Mouse (Mus musculus) midbrain, embryonic 13.5 days (tissue): ENCODE results near the gene Nhsl1. TPM values are rescaled to one million over a fixed set of nuclear protein-coding genes. Genes with fewer than 3 reads are reported as not detected.

ENCODE experiments used
- ATAC-seq: fragments of 200-750 bp; cut with Nextera tagmentation; 2 replicates; pipeline ENCODE4 v1.8.0; 2017; ENCODE audit warnings: mild to moderate bottlenecking, moderate TSS enrichment, moderate library complexity
- H3K27ac ChIP-seq: fragments of 300-500 bp; sonication (generic); 2 replicates; pipeline ENCODE4 v1.5.1; 2015; ENCODE audit warnings: inconsistent platforms, mild to moderate bottlenecking, moderate library complexity
- H3K27me3 ChIP-seq: fragments of 300-500 bp; sonication (generic); 2 replicates; pipeline ENCODE4 v1.6.1; 2015; ENCODE audit warnings: mild to moderate bottlenecking, inconsistent platforms
- H3K36me3 ChIP-seq: fragments of 300-500 bp; sonication (generic); 2 replicates; pipeline ENCODE4 v1.6.1; 2015; ENCODE audit warnings: mild to moderate bottlenecking, inconsistent platforms
- H3K4me1 ChIP-seq: fragments of 300-500 bp; sonication (generic); replicated peaks from 2 replicates; pipeline ENCODE4 v1.6.1; 2015; ENCODE audit warnings: inconsistent platforms
- H3K4me2 ChIP-seq: fragments of 300-500 bp; sonication (generic); replicated peaks from 2 replicates; pipeline ENCODE4 v1.6.1; 2015; ENCODE audit warnings: moderate library complexity, mild to moderate bottlenecking, inconsistent platforms
- H3K4me3 ChIP-seq: fragments of 300-500 bp; sonication (generic); replicated peaks from 2 replicates; pipeline ENCODE4 v1.5.1; 2015; ENCODE audit warnings: mild to moderate bottlenecking, inconsistent platforms
- H3K9ac ChIP-seq: fragments of 300-500 bp; sonication (generic); replicated peaks from 2 replicates; pipeline ENCODE4 v1.6.1; 2015; ENCODE audit warnings: mild to moderate bottlenecking, inconsistent platforms
- H3K9me3 ChIP-seq: fragments of 300-500 bp; sonication (generic); 2 replicates; pipeline ENCODE4 v1.6.1; 2016; ENCODE audit warnings: mild to moderate bottlenecking, inconsistent platforms
- WGBS: fragments of 180-500 bp; shearing (Covaris S2); methylation state at CpG from one replicate; pipeline ENCODE4 v1.1.7; 2015; 5-methylcytosine and 5-hydroxymethylcytosine counted together
- polyA plus RNA-seq: library from polyadenylated mRNA; unstranded; fragments of >200 nt; fragmentation: Nextera tagmentation; extraction: Ambion mirVana; gene quantifications from 2 replicates; pipeline ENCODE4 v1.2.1, GENCODE M21; 2015

Nhsl1 gene
- polyA plus RNA-seq, 1 experiment from 2014 or later = 14.3 TPM

DNA sequence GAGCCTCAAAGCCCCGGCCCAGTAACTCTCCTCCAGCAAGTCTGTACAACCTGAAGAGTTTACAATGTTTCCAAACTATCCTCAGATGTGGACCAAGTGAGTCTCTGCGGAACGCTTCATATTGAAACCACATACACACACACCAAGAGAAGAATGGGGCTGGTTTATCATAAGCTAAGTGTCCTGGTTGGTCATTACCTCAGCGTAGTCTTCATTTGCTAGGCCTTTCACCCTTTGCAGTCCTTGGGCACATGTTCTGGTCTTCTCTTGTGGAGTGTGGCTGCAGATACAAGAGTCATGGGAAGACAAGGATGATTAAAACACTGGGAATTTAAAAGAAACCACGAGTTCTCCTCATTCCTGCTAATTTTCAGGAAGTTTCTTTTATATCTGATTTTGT is 34.2 kb downstream of the Nhsl1 start:
- H3K27me3 ChIP-seq = no peaks in the 10 kb centered on the region
- H3K9me3 ChIP-seq = no peaks in the 10 kb centered on the region
- H3K36me3 ChIP-seq = no peaks in the 10 kb centered on the region
- no peak for ATAC-seq
- H3K9ac ChIP-seq = no peak overlapping the region
- no peak overlapping the region for H3K27ac ChIP-seq
- H3K4me3 ChIP-seq = no peak overlapping the region
- H3K4me2 ChIP-seq = no peak overlapping the region
- 90% methylated on average over 5 of the region's 5 CpGs for WGBS
- H3K4me1 ChIP-seq = no peaks in the 10 kb centered on the region

DNA sequence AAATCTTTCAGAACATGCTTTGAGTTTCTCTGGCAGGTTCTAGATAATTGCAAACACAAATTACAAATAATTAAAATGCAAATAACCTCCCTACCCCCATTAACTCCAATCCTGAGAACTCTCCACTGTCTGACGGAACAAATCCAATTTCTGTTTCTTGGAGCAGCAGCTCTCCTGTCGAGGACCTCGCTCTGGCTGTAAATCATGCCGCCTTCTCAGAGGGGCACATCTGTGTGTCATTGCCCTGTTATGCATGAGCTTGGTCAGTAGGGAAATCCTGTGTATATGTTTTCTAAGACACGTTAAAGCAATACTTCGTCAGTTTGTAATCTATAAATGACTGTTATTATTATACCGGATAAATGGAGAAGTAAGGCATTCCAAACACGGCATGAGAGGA is 35.3 kb downstream of the Nhsl1 start:
- 81% methylated on average over 8 of the region's 8 CpGs for WGBS
- Histone ChIP-seq H3K27me3 (no peaks in the 10 kb centered on the region), H3K27ac (no peak overlapping the region), H3K9me3 (no peaks in the 10 kb centered on the region), H3K4me3 (no peak overlapping the region), H3K4me1 (no peaks in the 10 kb centered on the region), H3K9ac (no peak overlapping the region), H3K36me3 (no peaks in the 10 kb centered on the region), H3K4me2 (no peak overlapping the region)
- ATAC-seq = no peak

DNA sequence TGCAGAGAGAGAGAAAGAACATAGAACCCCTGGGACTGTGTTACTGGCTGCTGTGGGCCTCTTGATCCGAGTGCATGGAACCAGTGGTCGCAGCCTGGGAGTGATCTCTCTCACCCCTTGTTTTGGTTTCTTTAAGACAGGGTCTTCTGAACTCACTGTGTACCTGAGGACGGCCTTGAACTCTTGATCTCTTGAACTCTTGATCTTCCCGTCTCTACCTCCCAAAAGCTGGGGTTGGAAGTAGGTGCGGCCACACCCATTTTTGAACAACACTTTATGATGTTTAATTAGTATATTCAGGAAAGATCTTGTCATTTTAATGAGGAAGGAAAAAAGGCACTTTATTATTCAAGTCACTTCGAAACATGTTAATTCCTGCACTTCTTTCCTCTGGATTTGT is 37.7 kb downstream of the Nhsl1 start:
- 88% methylated on average over 6 of the region's 6 CpGs for WGBS
- Histone ChIP-seq H3K9me3 (no peaks in the 10 kb centered on the region), H3K4me2 (no peak overlapping the region), H3K27me3 (no peaks in the 10 kb centered on the region), H3K9ac (no peak overlapping the region), H3K4me3 (no peak overlapping the region), H3K36me3 (no peaks in the 10 kb centered on the region), H3K27ac (no peak overlapping the region), H3K4me1 (no peaks in the 10 kb centered on the region)
- ATAC-seq = no peak

GRCm38 (mm10) chr10:18357212-18357611 is 38.4 kb downstream of the Nhsl1 start:
- H3K9ac ChIP-seq = no peak overlapping the region
- no peak overlapping the region for H3K4me3 ChIP-seq
- H3K9me3 ChIP-seq = no peaks in the 10 kb centered on the region
- no peaks in the 10 kb centered on the region for H3K27me3 ChIP-seq
- WGBS = 75% methylated on average over 6 of the region's 6 CpGs
- no peak overlapping the region for H3K27ac ChIP-seq
- H3K4me1 ChIP-seq = no peaks in the 10 kb centered on the region
- no peak overlapping the region for H3K4me2 ChIP-seq
- no peak for ATAC-seq
- no peaks in the 10 kb centered on the region for H3K36me3 ChIP-seq

- no peak overlapping the region for H3K4me3 ChIP-seq
- no peak for ATAC-seq
- H3K9me3 ChIP-seq = no peaks in the 10 kb centered on the region
- no peak overlapping the region for H3K27ac ChIP-seq
- no peaks in the 10 kb centered on the region for H3K4me1 ChIP-seq
- H3K36me3 ChIP-seq = no peaks in the 10 kb centered on the region
- no peak overlapping the region for H3K9ac ChIP-seq
- no peak overlapping the region for H3K4me2 ChIP-seq
- H3K27me3 ChIP-seq = no peaks in the 10 kb centered on the region
- 92% methylated on average over 5 of the region's 5 CpGs for WGBS
Measured at GRCm38 (mm10) chr10:18358461-18358860, 39.7 kb downstream of the Nhsl1 start.

DNA sequence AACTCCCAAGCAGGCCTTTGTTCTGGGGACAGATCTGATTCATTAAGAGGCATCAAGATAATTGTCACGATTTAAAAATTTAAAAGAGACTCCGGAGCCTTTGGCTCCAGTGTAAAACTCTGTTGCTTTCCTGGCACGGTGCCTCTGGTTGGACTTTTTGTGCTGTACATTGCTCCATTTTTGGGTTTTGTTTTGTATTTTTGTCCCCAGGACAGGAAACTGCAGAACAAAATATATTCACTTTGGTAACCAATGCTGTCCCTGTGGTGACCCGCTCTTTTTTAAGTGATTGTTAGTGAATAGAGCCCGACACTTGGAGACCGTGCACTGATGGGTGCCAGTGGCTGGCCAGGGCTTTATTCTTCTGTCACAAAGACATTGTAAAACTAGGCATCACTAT is 41.4 kb downstream of the Nhsl1 start:
- 66% methylated on average over 6 of the region's 6 CpGs for WGBS
- no peaks in the 10 kb centered on the region for H3K4me1 ChIP-seq
- H3K27me3 ChIP-seq = no peaks in the 10 kb centered on the region
- no peaks in the 10 kb centered on the region for H3K9me3 ChIP-seq
- H3K4me3 ChIP-seq = no peak overlapping the region
- no peak overlapping the region for H3K27ac ChIP-seq
- H3K9ac ChIP-seq = no peak overlapping the region
- H3K36me3 ChIP-seq = no peaks in the 10 kb centered on the region
- H3K4me2 ChIP-seq = no peak overlapping the region
- ATAC-seq = no peak

DNA sequence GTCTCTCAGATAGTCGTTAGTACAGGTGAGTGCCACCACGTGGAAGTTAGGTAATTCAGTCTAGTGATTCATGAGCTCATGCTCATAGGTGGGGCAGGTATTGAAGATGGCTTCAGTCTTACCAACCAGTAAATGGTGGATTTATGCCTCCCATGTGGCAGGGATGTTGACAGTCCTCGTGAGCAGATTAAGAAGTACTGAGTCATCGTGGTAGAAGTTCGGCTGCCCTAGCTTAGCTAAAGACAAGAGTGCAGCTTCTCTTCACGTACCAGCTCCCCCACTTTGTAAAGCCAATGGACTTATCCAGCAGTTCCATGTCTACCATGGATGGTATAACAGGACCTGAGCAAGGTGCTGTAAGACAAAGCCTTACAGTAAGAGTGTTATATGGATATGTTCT is 46.6 kb downstream of the Nhsl1 start:
- Histone ChIP-seq H3K4me3 (no peak overlapping the region), H3K4me1 (peaks cover 2% of the 10 kb centered on the region), H3K9ac (no peak overlapping the region), H3K27ac (no peak overlapping the region), H3K9me3 (no peaks in the 10 kb centered on the region), H3K4me2 (no peak overlapping the region), H3K27me3 (0 out of 2 replicates have a peak, but pooled peaks cover 7% of the 10 kb centered on the region), H3K36me3 (no peaks in the 10 kb centered on the region)
- ATAC-seq = no peak
- 92% methylated on average over 6 of the region's 6 CpGs for WGBS

DNA sequence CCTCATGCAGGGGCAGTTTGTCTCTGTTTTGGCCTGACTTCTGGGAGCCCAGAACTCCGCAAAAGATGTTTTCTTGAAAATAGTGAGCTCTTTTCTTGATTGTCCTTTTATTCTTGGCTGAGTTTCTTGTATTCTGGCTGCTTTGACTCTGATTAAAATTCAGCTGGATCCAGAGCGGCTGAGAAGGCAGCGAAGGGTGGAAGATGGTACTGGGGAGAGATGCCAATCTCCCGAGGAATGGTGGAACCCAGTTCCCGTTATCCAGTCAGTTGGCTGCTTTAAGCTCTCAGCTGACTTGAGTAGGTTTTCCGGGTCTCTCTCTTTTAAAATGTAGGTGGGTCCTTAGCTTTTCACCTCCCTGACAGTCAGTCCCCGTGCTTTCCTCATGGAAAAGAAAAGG is 47.9 kb downstream of the Nhsl1 start:
- Histone ChIP-seq H3K4me3 (no peak overlapping the region), H3K27me3 (0 out of 2 replicates have a peak, but pooled peaks cover 11% of the 10 kb centered on the region), H3K27ac (no peak overlapping the region), H3K4me2 (no peak overlapping the region), H3K9me3 (no peaks in the 10 kb centered on the region), H3K9ac (no peak overlapping the region), H3K4me1 (peaks cover 13% of the 10 kb centered on the region), H3K36me3 (no peaks in the 10 kb centered on the region)
- 75% methylated on average over 7 of the region's 7 CpGs for WGBS
- ATAC-seq = no peak

GRCm38 (mm10) chr10:18368111-18368510 is 49.3 kb downstream of the Nhsl1 start:
- no peak overlapping the region for H3K4me3 ChIP-seq
- H3K27me3 ChIP-seq = peaks cover 16% of the 10 kb centered on the region; the same call in 1 of the 2 replicates
- no peaks in the 10 kb centered on the region for H3K36me3 ChIP-seq
- no peaks in the 10 kb centered on the region for H3K9me3 ChIP-seq
- no peak overlapping the region for H3K4me2 ChIP-seq
- no peak overlapping the region for H3K9ac ChIP-seq
- 96% methylated on average over 8 of the region's 8 CpGs for WGBS
- no peak overlapping the region for H3K27ac ChIP-seq
- peaks cover 19% of the 10 kb centered on the region for H3K4me1 ChIP-seq
- no peak for ATAC-seq

- Histone ChIP-seq H3K36me3 (no peaks in the 10 kb centered on the region), H3K27ac (no peak overlapping the region), H3K9me3 (no peaks in the 10 kb centered on the region), H3K4me3 (no peak overlapping the region), H3K4me2 (no peak overlapping the region), H3K4me1 (peaks cover 26% of the 10 kb centered on the region), H3K27me3 (peaks cover 19% of the 10 kb centered on the region; the same call in 1 of the 2 replicates), H3K9ac (peak overlapping the region; percentile 10; the same call in 1 of the 2 replicates)
- peak; percentile 53; the same call in 1 of the 2 replicates for ATAC-seq
- 11% methylated on average over 17 of the region's 17 CpGs for WGBS
Measured at GRCm38 (mm10) chr10:18370475-18371286, 51.9 kb downstream of the Nhsl1 start.

DNA sequence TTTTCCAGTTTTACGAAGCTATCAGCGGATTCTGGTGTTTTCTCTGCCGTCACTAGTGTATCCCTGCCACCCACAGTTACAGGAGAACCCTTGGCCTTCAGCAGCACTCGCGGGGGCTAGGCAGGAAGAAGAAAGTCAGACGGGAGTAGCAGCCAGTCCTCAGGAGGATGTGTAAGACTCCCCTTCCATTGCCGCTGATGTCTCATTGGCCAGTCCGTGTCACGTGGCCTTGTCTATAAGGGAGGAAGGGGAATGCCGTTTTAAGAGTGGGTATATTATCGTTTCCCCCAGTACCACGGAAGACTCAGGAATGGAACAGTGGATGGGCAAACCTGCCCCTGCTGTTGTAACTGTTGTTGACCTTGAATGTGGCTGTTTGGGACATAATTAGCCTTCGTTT is 53.1 kb downstream of the Nhsl1 start:
- peak overlapping the region; percentile 14 for H3K4me3 ChIP-seq
- peaks cover 28% of the 10 kb centered on the region for H3K4me1 ChIP-seq
- H3K9me3 ChIP-seq = no peaks in the 10 kb centered on the region
- peaks cover 19% of the 10 kb centered on the region; the same call in 1 of the 2 replicates for H3K27me3 ChIP-seq
- H3K4me2 ChIP-seq = peak overlapping the region; percentile 34
- H3K9ac ChIP-seq = no peak overlapping the region
- 59% methylated on average over 13 of the region's 13 CpGs for WGBS
- H3K36me3 ChIP-seq = no peaks in the 10 kb centered on the region
- H3K27ac ChIP-seq = no peak overlapping the region
- ATAC-seq = peak; percentile 57

DNA sequence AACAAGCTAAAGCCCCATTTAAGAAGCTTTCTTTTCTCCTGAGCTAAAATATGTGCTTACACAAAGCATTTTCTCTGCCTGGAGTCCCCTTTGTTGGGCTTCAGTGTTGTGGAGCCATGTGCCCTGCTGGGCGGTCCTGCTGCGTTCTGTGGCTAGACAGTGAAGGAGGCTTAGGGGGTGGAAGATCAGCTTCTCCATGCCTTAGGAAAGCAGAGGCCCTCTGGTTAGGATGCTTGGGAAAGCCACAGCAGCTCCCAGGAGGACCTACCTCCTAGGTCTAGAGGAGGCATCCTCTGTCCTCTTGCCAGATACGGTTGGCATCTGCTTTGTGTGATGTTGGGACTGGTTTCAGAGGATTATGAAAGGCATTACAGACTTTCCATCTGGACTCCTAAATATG is 56.5 kb downstream of the Nhsl1 start:
- H3K27me3 ChIP-seq = peaks cover 13% of the 10 kb centered on the region; the same call in 1 of the 2 replicates
- H3K9me3 ChIP-seq = no peaks in the 10 kb centered on the region; the same call in 1 of the 2 replicates
- H3K9ac ChIP-seq = no peak overlapping the region
- H3K4me2 ChIP-seq = no peak overlapping the region
- WGBS = 5% methylated on average over 3 of the region's 3 CpGs
- ATAC-seq = peak; percentile 74
- H3K36me3 ChIP-seq = no peaks in the 10 kb centered on the region
- H3K4me3 ChIP-seq = no peak overlapping the region
- peaks cover 27% of the 10 kb centered on the region for H3K4me1 ChIP-seq
- H3K27ac ChIP-seq = peak overlapping the region; percentile 37
